Mouse (Mus musculus) lung, adult 2 months (tissue): ENCODE data around the gene Nr6a1. TPM values are rescaled to one million over a fixed set of nuclear protein-coding genes. Genes with fewer than 3 reads are reported as not detected.

Experiments used
- DNase-seq: peaks from one replicate; pipeline ENCODE4 v3.0.0; 2022
- H3K4me1 ChIP-seq: fragments of 200-500 bp; 2 replicates; pipeline ENCODE4 v1.6.1; 2011; ENCODE audit warnings: low read length; ENCODE audit not compliant: control insufficient read depth, insufficient read depth
- H3K4me3 ChIP-seq: fragments of 200-500 bp; replicated peaks from 2 replicates; pipeline ENCODE3; 2011; ENCODE audit warnings: low read depth, mild to moderate bottlenecking, control low read depth, low read length; ENCODE audit errors: extremely low read depth
- CTCF ChIP-seq: fragments of 200-500 bp; IDR thresholded peaks from 2 replicates; pipeline ENCODE4 v1.5.1; 2011; ENCODE audit warnings: mild to moderate bottlenecking, low read length, control low read depth; ENCODE audit not compliant: insufficient read depth
- POLR2A ChIP-seq: fragments of 200-500 bp; IDR thresholded peaks from 2 replicates; pipeline ENCODE4 v1.6.1; 2011; ENCODE audit warnings: low read depth, mild to moderate bottlenecking, control low read depth, low read length, borderline replicate concordance; ENCODE audit errors: extremely low read depth
- WGBS: fragments of 180-500 bp; shearing (Covaris S2); methylation state at CpG from one replicate; pipeline ENCODE4 v1.1.7; 2018; 5-methylcytosine and 5-hydroxymethylcytosine counted together
- polyA plus RNA-seq: library from polyadenylated mRNA; depleted of rRNA; stranded (reverse); fragments of >200 nt; gene quantifications from 2 replicates; pipeline ENCODE4 v1.2.3, GENCODE M21; 2012

The Nr6a1 gene
- polyA plus RNA-seq, 1 experiment = 6.5 TPM

DNA sequence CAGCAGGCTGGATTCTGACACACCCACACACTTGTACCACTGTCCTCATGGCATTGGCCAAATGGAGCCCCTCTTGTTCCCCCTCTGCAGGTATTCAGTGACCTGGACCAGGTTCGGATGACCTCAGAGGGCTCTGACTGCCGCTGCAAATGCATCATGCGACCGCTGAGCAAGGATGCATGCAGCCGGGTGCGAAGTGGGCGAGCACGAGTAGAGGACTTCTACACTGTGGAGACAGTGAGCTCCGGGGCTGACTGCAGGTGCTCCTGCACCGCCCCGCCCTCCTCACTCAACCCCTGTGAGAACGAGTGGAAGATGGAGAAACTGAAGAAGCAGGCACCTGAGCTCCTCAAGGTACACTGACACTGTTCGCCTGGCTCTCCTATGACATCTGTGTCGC lies 13.9 kb upstream of the Nr6a1 start:
- Histone ChIP-seq H3K4me3 (no peak overlapping the region), H3K4me1 (no peaks in the 10 kb centered on the region)
- DNase-seq = no peak
- TF ChIP-seq CTCF = no peak
- TF ChIP-seq POLR2A = no peak
- 79% methylated on average over 14 of the region's 14 CpGs for WGBS

DNA sequence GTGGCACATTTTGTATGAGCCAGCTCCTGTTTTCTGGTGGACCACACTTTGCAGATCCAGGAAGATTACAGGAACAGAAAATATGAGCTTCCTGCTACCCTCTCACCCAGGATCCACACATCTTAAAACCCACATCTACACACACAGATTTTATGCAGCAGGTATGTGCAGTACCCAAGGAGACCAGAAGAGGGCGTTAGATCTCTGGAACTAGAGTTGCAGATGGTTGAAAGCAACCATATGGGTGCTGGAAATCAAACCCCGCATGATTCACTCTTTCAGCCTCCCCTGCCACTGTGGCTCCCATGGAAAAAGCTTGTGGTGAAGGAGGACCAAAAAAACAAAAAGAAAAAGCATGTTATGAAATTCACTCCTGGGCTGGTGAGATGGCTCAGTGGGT lies 11.6 kb upstream of the Nr6a1 start:
- DNase-seq = no peak
- no peak overlapping the region for H3K4me3 ChIP-seq
- TF ChIP-seq POLR2A = no peak
- no peak for TF ChIP-seq CTCF
- no peaks in the 10 kb centered on the region for H3K4me1 ChIP-seq
- WGBS = 72% methylated on average over 2 of the region's 2 CpGs

DNA sequence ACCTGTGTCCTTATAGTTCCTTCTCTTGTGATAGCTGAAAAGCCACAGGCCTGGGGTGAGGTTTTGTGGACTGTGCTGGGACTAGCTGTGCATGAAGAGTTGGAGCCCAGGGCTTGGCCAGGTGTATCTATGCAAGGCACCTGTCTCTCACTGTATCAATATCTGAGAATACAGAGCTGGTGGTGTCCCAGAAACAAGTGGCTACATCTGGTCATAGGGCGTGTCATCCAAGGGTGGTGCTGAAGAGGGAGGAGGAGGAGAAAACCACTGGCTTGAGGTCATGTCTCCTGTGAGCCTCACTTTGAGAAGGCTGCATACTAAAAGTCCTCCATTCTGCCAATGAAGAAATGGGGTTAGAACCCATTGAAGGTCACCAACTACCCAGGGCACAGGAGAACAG lies 10.5 kb upstream of the Nr6a1 start:
- 89% methylated on average over 1 of the region's 1 CpGs for WGBS

DNA sequence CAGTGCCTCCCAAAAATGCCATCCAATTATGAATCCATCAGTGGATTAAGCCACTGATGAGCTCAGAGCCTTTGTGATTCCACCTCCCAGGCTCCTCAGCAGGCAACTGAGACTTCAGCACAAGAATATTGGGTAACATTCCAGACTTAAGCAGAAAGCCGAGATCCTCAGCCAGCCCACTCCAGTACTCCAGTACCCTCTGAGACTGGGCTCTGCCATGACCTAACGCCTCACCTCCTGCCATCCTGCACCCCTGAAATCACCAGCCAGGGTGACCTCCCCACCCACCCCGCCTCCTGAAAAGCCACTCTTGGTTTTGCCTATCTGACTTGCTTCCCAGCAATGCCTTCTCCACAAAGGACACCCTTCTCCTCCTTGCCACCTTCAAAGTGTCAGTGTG lies 9.9 kb upstream of the Nr6a1 start:
- Histone ChIP-seq H3K4me3 (no peak overlapping the region), H3K4me1 (no peaks in the 10 kb centered on the region)
- no peak for DNase-seq
- WGBS = 78% methylated on average over 3 of the region's 3 CpGs
- TF ChIP-seq CTCF (no peak), POLR2A (no peak)

More for the DNA sequence above, 10.5 kb upstream of the Nr6a1 start:
- peak; percentile 2 for DNase-seq
- Histone ChIP-seq H3K4me1 (no peaks in the 10 kb centered on the region), H3K4me3 (no peak overlapping the region)
- no peak for TF ChIP-seq CTCF
- no peak for TF ChIP-seq POLR2A

DNA sequence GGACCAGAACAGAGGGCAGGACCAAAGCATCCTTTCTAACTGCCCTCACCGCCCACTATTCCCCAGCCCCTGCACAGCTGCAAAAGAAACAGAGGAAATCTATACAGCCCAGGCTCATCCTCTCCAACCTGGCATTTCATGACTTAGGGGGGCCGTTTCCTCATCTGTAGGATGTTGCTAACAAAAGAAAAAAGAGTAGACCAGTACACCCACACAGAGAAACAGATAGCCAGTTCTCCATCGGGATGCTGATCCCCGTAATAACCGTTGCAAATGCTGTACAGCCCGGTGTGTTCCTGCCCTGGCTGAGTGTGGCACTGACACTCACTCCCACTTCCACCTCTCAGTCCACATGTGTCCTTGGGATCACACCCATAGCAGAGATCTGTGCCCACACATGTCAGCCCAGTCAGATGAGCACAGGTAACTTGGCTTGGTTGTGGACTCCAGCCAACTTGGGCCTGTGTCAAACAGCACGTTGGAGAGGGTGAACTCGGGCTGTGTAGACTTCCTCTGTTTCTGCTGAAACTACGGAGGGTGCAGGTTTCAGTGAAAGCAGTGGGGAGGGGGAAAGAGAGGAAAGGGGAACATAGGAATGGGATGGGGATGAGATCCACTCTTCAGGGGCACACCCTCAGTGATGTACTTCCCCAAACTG lies 9.4 kb upstream of the Nr6a1 start:
- TF ChIP-seq POLR2A (no peak), CTCF (no peak)
- Histone ChIP-seq H3K4me3 (no peak overlapping the region), H3K4me1 (no peaks in the 10 kb centered on the region)
- 44% methylated on average over 9 of the region's 9 CpGs for WGBS
- DNase-seq = no peak

DNA sequence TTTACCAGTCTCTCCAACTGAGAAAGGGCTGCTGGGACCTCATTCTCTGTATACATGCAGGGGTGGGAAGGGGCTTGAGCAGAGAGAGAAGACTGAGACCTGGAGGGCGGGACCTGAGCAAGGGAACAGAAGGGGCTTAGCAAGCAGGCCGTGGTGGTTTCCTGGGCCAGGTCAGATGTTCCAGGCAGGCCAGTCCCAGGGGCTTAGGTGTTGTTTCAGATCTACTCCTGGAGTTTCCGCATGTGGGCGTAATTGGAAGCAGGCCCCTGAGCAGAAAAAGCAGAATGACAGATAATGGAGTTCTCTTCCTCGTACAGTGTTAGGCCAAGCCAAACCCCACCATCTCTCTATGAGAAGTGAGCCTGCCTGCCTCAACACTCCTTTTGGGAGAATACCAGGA lies 7.4 kb upstream of the Nr6a1 start:
- Histone ChIP-seq H3K4me1 (no peaks in the 10 kb centered on the region), H3K4me3 (no peak overlapping the region)
- DNase-seq = no peak
- TF ChIP-seq POLR2A (no peak), CTCF (no peak)
- 80% methylated on average over 5 of the region's 5 CpGs for WGBS

DNA sequence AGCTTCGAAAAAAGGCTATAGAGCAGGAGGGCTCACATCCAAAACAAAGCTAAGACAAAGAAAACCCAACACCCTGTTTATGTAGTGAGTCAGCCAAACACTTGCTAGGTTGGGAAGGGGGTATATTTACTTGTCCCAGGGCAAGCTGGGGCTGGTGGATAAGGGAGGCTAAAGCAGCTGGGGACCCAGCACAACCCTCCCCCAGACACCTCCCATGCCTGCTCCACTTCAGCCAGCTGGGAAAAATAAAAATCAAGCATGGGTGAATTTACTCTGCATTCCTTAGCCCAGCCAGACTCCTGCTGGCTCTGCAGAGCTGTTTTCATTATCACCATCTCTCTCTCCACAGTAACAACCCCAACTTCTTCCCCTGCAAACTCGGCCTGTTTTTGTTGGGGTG lies 6.4 kb upstream of the Nr6a1 start:
- WGBS = 20% methylated on average over 2 of the region's 2 CpGs
- DNase-seq = no peak

DNA sequence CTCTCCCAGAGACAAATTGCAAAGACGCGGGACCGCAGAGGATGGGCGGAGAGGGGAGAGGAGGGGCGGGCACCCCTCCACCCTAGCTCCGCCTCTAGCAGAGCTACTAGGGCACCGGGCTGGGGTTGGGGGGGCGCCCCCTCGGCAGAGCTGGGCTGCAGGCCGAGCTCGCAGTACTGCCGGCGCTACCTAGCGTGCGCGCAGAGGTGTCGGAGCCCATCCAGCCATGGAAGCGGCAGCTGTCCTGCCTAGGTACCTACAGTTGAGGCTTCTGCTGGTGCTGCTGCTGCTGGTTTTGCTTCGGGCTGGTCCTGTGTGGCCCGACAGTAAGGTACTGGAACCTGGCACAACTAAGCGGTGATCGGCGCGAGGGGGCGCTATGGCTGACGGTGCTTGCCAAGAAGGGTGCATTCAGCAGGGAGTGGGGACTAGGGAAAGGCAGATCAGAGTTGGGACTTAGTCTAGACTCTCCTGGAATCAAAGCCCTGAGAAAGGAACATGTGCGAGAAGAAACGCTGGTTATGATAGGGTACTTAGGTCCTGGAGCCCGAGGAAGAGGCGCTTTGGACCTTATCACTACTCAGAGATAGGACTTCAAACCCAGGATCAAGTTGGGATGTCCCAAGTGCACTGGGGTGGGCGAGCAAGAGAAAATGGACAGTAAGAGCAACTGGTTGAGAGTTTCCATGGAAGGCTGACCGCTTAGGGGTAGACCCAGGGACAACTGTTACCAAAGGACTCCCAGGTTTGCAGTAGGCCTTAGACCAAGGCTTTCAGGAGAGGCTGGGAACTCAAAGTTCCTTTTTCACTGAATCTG lies 4.6 kb upstream of the Nr6a1 start, which contains the start of gene Olfml2a:
TSS of gene Olfml2a (plus strand) at position 128 of the 817 bp plus-strand sequence.
- peak; percentile 79 for DNase-seq
- Histone ChIP-seq H3K4me1 (no peaks in the 10 kb centered on the region; the same call in 1 of the 2 replicates), H3K4me3 (peak within 1 kb of the TSS; percentile 72)
- TF ChIP-seq CTCF = peak; percentile 66
- TF ChIP-seq POLR2A = no peak
- WGBS = 10% methylated on average over 32 of the region's 32 CpGs

More for the DNA sequence above, 6.4 kb upstream of the Nr6a1 start:
- TF ChIP-seq CTCF (no peak), POLR2A (no peak)
- H3K4me3 ChIP-seq = no peak overlapping the region
- H3K4me1 ChIP-seq = no peaks in the 10 kb centered on the region

DNA sequence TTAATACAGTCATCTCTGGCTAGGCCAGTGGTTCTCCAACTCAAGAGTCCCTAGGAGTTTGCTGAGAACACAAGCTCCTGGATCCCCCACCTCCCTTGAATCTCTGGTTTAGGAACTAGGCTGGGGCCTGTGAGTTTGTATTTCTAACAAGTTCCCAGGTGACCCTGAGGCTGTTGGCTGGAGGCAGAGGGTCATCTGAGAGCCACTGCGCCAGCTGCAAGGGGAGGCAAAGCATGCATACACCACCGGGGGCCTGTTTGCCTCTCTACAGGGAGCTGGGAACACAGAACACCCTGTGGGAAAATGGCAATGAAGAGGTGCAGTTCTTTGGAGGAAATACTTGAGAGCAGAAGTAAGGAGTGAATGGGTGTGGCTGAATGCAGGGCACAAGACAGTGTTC lies 2.8 kb upstream of the Nr6a1 start:
- no peak for DNase-seq
- no peak for TF ChIP-seq CTCF
- TF ChIP-seq POLR2A = no peak
- Histone ChIP-seq H3K4me1 (no peaks in the 10 kb centered on the region; the same call in none of the 2 replicates), H3K4me3 (no peak overlapping the region)
- WGBS = 77% methylated on average over 2 of the region's 2 CpGs

DNA sequence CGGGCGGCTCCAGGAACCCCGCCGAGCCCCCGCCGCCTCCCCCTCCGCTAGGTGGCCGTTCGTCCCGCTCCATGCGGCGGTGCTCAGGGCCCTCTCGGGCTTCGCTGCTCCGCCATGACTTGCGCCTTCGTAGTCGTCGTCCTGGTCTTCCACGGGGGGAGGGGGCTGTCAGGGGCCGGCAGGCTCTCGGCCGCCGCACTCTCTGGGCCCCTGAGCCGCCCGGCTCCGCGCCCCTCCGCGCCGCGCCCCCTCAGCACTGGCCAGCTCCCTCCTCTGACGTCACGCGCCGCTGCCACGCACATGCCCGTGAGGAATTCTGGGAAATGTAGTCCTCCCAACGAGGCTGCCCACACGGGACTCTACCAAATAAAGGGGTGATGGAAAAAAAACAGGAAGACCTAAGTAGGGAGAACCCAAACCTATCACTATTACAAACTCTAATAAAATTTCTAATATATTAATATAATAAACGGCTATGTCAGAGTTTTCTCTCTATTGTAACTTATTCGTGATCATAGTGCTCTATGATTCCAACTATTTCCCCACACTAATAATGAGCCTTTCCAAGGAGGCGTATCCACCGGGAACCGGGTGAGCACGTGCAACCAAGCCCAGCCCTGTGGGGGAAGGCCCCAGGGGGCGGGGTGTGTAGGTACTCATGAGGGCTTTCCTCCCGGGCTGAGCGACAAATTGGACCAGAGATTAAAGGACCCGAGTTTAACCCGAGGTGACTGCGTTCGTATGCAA lies 1.2 kb downstream of the Nr6a1 start:
- DNase-seq = peak; percentile 93
- WGBS = 0% methylated on average over 52 of the region's 53 CpGs
- TF ChIP-seq CTCF = no peak
- peak overlapping the region; percentile 91 for H3K4me3 ChIP-seq
- no peaks in the 10 kb centered on the region; the same call in none of the 2 replicates for H3K4me1 ChIP-seq
